Mouse (Mus musculus): ENCODE data around the gene Prss54. TPM values are rescaled to one million over a fixed set of nuclear protein-coding genes. Genes with fewer than 3 reads are reported as not detected.

The Prss54 gene
- polyA plus RNA-seq, 1 experiment, result not detected

GRCm38 (mm10) chr8:95566217-95566616, 9.9 kb downstream of the Prss54 start:
- H3K4me1 ChIP-seq (ENCODE audit: control insufficient read depth, insufficient read depth, low read length), result no peaks in the 10 kb centered on the region
- TF ChIP-seq CTCF (IDR thresholded peaks at IDR 0.05; ENCODE audit: borderline replicate concordance, insufficient read depth, low read length) (no peak), POLR2A (IDR thresholded peaks at IDR 0.05; ENCODE audit: low read depth, low read length) (no peak)

DNA sequence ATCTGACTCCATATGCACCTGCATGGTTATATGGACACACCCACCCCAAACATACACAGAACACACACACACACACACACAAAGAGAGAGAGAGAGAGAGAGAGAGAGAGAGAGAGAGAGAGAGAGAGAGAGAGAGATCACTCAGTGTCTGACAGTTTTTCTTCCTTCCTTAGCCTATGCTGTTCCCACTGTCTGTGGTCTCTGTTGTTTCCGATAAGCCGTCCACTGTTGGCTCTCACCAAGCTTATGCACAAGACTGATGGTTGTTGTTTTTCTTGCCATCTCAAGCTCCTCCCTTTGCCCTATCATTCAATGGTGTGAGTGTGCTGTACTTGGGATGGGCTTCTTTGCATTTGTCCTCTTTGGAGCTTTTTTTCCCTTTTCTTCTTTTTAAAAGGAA, 20.2 kb downstream of the Prss54 start:
- H3K4me3 ChIP-seq (ENCODE audit: insufficient read depth, low read length), result no peak overlapping the region
- no peak for TF ChIP-seq POLR2A (IDR thresholded peaks at IDR 0.05; ENCODE audit: low read depth, low read length)
- no peak for TF ChIP-seq CTCF (IDR thresholded peaks at IDR 0.05; ENCODE audit: borderline replicate concordance, insufficient read depth, low read length)
- H3K4me1 ChIP-seq (ENCODE audit: control insufficient read depth, insufficient read depth, low read length), result no peaks in the 10 kb centered on the region
- no peak overlapping the region for H3K27ac ChIP-seq (ENCODE audit: insufficient read depth, low read length)

More at GRCm38 (mm10) chr8:95566217-95566616, 9.9 kb downstream of the Prss54 start:
- H3K4me3 ChIP-seq (ENCODE audit: insufficient read depth, low read length), result no peak overlapping the region
- H3K27ac ChIP-seq (ENCODE audit: insufficient read depth, low read length), result no peak overlapping the region

- TF ChIP-seq CTCF (IDR thresholded peaks at IDR 0.05; ENCODE audit: borderline replicate concordance, insufficient read depth, low read length) (no peak), POLR2A (IDR thresholded peaks at IDR 0.05; ENCODE audit: low read depth, low read length) (no peak)
- no peaks in the 10 kb centered on the region for H3K4me1 ChIP-seq (ENCODE audit: control insufficient read depth, insufficient read depth, low read length)
- H3K4me3 ChIP-seq (ENCODE audit: insufficient read depth, low read length), result no peak overlapping the region
- no peak overlapping the region for H3K27ac ChIP-seq (ENCODE audit: insufficient read depth, low read length)
These were observed 24.6 kb downstream of the Prss54 start for GRCm38 (mm10) chr8:95551577-95551976.

DNA sequence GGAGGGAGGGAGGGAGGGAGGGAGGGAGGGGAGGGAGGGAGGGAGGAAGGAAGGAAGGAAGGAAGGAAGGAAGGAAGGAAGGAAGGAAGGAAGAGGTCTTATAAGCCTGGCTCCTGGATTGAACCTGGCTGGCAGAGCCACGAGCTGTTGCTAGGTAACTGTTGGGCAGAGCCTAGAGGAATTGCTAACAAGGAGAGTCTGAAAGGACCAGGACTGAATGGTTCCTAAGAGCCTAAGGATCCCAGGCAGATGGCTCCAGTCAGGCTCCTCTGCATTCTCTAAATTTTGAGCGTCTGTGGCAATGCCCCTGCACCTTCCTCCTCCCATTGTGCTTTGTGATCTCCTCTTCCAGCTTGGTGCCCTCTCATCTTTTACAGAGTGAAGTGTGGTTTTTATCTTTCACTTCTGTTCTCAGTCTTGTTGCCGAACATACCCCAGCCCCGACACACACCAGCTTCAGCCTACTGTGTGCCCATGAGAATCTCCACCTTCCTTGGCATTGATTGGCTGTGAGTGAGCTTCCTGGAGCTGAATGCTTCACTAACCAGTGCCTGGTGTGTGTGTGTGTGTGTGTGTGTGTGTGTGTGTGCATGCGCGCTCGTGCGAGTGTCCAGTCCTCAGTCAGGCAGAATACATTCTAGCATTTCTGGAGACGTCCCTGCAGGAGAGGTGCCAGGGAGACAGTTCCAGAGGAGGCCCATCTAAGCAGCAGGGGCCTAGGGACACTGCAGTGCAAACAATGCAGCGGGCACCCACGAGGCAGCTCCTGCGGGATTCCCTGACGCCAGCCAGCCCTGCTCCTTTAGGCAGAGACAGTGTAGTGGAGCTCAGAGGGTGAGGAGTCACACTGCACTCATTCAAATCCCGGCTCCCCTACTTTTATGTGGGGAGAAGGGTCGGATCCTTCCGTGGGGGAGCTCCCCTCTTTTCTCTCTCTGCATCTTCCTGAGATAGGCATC, 26.0 kb downstream of the Prss54 start:
- H3K4me3 ChIP-seq (ENCODE audit: insufficient read depth, low read length), result no peak overlapping the region
- H3K27ac ChIP-seq (ENCODE audit: insufficient read depth, low read length), result no peak overlapping the region
- no peak for TF ChIP-seq CTCF (IDR thresholded peaks at IDR 0.05; ENCODE audit: borderline replicate concordance, insufficient read depth, low read length)
- no peak for TF ChIP-seq POLR2A (IDR thresholded peaks at IDR 0.05; ENCODE audit: low read depth, low read length)
- H3K4me1 ChIP-seq (ENCODE audit: control insufficient read depth, insufficient read depth, low read length), result no peaks in the 10 kb centered on the region

- H3K27ac ChIP-seq (ENCODE audit: insufficient read depth, low read length), result no peak overlapping the region
- H3K4me1 ChIP-seq (ENCODE audit: control insufficient read depth, insufficient read depth, low read length), result no peaks in the 10 kb centered on the region
- H3K4me3 ChIP-seq (ENCODE audit: insufficient read depth, low read length), result no peak overlapping the region
- TF ChIP-seq POLR2A (IDR thresholded peaks at IDR 0.05; ENCODE audit: low read depth, low read length) (no peak), CTCF (IDR thresholded peaks at IDR 0.05; ENCODE audit: borderline replicate concordance, insufficient read depth, low read length) (no peak)
These were observed 28.2 kb downstream of the Prss54 start for GRCm38 (mm10) chr8:95547931-95548330.

DNA sequence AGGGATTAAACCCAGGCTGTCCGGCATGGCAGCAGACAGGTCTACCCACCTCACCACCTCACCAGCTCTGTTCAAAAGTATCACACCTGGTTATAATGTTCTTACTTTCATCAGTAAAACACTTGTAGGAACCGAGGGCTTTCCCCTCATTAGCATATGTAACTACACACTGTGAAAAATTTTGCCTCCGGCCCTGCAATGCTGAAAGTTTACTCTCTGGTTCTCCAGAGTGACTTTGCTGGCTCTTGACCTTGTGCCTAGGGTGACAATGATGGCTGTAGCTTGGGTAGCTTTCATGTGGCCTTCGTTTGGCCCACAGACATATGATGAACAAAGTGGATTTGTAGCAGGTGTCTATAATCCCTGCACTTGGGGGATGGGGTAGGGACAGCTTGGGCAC, 29.2 kb downstream of the Prss54 start:
- Histone ChIP-seq H3K4me3 (ENCODE audit: insufficient read depth, low read length) (no peak overlapping the region), H3K27ac (ENCODE audit: insufficient read depth, low read length) (no peak overlapping the region), H3K4me1 (ENCODE audit: control insufficient read depth, insufficient read depth, low read length) (no peaks in the 10 kb centered on the region)
- TF ChIP-seq POLR2A (IDR thresholded peaks at IDR 0.05; ENCODE audit: low read depth, low read length) (no peak), CTCF (IDR thresholded peaks at IDR 0.05; ENCODE audit: borderline replicate concordance, insufficient read depth, low read length) (no peak)

DNA sequence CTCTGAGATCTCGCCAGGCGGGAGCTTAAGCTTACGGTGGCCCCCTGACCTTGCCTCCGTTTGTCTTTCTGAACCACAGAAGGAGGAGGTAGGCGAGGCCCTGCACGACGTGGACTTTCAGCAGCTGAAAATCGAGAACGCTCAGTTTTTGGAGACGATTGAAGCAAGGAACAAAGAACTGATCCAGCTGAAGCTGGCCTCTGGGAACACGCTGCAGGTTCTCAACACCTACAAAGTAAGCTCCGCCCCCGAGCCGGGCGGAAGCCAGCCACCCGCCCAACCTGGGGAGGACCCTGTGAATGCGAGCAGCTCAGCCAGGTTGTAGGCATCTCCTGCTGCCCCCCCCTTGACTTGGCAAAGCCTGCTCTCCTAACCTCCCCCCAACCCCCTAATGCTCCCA, 30.3 kb downstream of the Prss54 start:
- TF ChIP-seq CTCF (IDR thresholded peaks at IDR 0.05; ENCODE audit: borderline replicate concordance, insufficient read depth, low read length) (no peak), POLR2A (IDR thresholded peaks at IDR 0.05; ENCODE audit: low read depth, low read length) (no peak)
- H3K27ac ChIP-seq (ENCODE audit: insufficient read depth, low read length), result no peak overlapping the region
- H3K4me3 ChIP-seq (ENCODE audit: insufficient read depth, low read length), result no peak overlapping the region

DNA sequence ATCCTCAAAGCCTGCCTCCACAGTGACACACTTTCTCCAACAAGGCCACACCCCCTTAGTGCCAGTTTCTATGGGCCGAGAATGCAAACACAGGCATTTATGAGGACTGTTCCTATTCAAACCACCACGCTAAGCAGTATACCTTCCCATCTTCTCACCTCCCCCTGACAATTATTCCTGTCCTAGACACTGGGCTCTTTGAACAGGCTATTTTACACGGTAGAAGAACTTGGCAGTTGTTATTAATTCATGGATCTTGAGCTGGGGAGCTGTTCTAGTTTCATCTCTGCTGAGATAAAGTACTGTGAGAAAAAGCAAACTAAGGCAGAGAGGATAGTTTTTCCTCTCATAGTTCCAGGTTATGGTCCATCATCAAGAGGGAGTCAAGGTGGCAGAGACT, 33.1 kb downstream of the Prss54 start:
- TF ChIP-seq POLR2A (IDR thresholded peaks at IDR 0.05; ENCODE audit: low read depth, low read length), result no peak
- TF ChIP-seq CTCF (IDR thresholded peaks at IDR 0.05; ENCODE audit: borderline replicate concordance, insufficient read depth, low read length), result no peak
- H3K4me3 ChIP-seq (ENCODE audit: insufficient read depth, low read length), result no peak overlapping the region
- no peaks in the 10 kb centered on the region for H3K4me1 ChIP-seq (ENCODE audit: control insufficient read depth, insufficient read depth, low read length)
- H3K27ac ChIP-seq (ENCODE audit: insufficient read depth, low read length), result no peak overlapping the region

More for the DNA sequence above, 30.3 kb downstream of the Prss54 start:
- no peaks in the 10 kb centered on the region for H3K4me1 ChIP-seq (ENCODE audit: control insufficient read depth, insufficient read depth, low read length)

DNA sequence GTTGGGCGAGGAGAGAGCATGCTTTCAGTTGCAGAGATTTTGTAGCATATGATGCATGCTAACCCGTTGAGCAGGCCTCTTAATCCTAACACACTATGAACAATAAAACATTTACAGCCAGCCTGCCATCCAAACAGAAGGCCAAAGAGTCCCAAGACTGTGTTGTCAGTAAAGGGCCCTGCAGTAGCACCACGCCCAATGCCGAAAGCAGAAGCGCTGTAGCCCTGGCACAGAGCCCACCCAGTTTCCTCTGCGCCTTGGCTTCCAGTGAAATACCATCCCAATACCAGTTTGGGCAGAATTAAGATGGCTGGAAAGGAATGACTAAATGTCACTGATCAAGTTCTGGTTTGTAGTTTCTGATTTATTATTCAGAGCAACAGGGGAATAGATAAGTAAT, 33.9 kb downstream of the Prss54 start:
- TF ChIP-seq CTCF (IDR thresholded peaks at IDR 0.05; ENCODE audit: borderline replicate concordance, insufficient read depth, low read length), result no peak
- TF ChIP-seq POLR2A (IDR thresholded peaks at IDR 0.05; ENCODE audit: low read depth, low read length), result no peak
- no peaks in the 10 kb centered on the region for H3K4me1 ChIP-seq (ENCODE audit: control insufficient read depth, insufficient read depth, low read length)
- no peak overlapping the region for H3K27ac ChIP-seq (ENCODE audit: insufficient read depth, low read length)
- no peak overlapping the region for H3K4me3 ChIP-seq (ENCODE audit: insufficient read depth, low read length)

DNA sequence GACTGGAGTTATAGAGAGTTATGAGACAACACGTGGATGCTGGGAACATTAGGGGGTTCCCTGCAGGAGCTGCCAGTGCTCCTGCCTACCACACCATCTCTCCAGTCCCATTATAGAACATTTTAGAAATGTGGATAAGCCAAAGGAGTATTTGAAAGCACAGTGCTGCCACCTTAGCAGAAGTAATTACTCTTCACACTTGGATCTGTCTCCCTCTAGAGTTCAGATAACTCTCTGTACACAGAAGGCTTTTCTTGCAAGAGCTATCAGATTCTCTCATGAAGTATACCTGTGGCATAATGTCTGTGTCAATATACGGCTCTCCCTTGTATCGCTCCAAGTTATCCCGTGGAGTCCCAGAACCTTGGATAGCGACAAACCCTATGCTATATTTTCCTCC, 36.7 kb downstream of the Prss54 start:
- TF ChIP-seq CTCF (IDR thresholded peaks at IDR 0.05; ENCODE audit: borderline replicate concordance, insufficient read depth, low read length) (no peak), POLR2A (IDR thresholded peaks at IDR 0.05; ENCODE audit: low read depth, low read length) (no peak)
- Histone ChIP-seq H3K27ac (ENCODE audit: insufficient read depth, low read length) (no peak overlapping the region), H3K4me3 (ENCODE audit: insufficient read depth, low read length) (no peak overlapping the region), H3K4me1 (ENCODE audit: control insufficient read depth, insufficient read depth, low read length) (no peaks in the 10 kb centered on the region)
